Mouse (Mus musculus): ENCODE measurements around the gene Lrrc73. TPM values are rescaled to one million over a fixed set of nuclear protein-coding genes. Genes with fewer than 3 reads are reported as not detected.

Lrrc73 gene
- total RNA-seq, 2 experiments from 2014 or later = 0.38 to 0.66 TPM

GRCm38 (mm10) chr17:46258279-46259053 is 5.1 kb downstream of the Lrrc73 start:
- no peak for ATAC-seq (replicated peaks; ENCODE audit: low FRiP score, low TSS enrichment, poor library complexity, severe bottlenecking)

DNA sequence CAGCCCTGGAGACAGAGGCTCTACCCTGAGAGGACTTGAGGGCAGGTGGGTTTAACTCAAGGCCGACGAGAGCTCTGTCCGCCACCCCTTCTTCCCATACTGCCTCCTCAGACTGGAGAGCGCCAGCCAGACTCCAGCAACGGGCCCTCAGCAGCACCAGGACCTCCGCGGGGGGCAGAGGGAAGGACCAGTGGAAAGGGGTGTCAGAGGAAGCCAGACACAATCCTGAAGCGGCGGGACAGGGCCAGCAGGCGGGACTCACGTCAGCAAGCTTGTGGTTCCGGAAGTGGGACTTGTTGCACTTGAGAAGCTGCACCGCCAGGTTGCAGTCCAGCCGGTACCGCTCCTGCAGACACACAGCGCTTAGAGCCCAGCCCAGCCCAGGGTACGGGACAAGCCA is 6.3 kb downstream of the Lrrc73 start:
- no peak for ATAC-seq (replicated peaks; ENCODE audit: low FRiP score, low TSS enrichment, poor library complexity, severe bottlenecking)

- ATAC-seq (replicated peaks; ENCODE audit: low FRiP score, low TSS enrichment, poor library complexity, severe bottlenecking) = no peak
Measured at GRCm38 (mm10) chr17:46262201-46262694, 8.9 kb downstream of the Lrrc73 start.

DNA sequence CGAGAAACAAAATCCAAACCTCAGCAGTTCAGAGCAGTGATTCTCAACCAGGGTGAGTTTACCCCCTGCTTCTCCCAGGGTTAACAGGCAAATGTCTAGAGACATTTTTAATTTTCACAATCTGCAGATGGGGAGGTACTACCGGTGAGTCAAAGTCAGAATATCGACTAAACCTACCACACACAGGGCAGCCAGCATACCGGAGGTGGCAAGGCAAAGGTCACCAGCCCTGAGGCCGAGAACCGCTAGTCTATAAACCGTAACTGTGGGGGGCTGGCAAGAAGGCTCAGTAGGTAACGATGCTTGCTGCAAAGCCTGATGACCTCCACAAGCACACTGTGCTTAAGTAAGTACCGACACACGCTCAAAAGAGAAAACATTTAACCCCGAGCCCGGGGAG is 12.2 kb downstream of the Lrrc73 start:
- no peak for ATAC-seq (replicated peaks; ENCODE audit: low FRiP score, low TSS enrichment, poor library complexity, severe bottlenecking)

- ATAC-seq (replicated peaks; ENCODE audit: low FRiP score, low TSS enrichment, poor library complexity, severe bottlenecking) = peak; percentile 76
Measured at GRCm38 (mm10) chr17:46265918-46266618, 12.7 kb downstream of the Lrrc73 start.

DNA sequence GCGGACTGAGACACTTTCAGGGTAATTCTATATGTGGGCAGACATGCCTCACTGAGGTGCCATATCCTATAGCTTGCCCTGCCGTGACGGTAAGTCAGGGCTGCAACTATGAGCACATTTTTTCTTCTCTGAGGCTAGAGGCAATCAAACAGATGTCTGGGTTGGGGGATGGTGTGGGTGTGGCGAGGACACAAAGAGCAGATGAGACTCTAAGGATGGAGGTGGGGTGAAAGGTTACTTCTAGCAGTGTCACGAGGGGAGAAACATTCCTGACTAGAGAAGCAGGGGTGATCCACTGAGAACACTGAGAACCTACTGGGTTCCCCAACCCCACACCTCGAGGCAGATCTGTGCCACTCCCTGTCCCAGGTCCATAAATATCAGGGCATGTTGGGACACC is 13.7 kb downstream of the Lrrc73 start:
- ATAC-seq (replicated peaks; ENCODE audit: low FRiP score, low TSS enrichment, poor library complexity, severe bottlenecking) = no peak

DNA sequence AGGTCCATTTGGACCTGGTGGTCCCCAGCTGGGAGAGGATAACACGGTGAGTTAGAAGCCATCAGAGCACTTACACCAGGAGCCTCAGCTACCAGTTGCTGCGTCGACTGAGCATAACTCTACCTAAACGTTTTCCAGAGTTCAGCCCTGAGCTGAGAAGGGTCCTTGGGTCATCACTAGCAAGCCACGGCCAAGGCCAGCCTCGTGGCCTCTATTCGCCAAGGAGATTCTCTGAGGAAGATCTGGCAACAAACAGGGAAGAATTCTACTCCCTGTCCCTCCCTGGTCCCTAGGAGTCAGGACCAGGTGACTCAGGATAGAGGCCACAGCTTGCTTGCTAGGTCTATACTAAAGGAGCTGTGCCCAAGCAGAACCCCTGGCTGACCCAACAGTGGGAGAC is 14.2 kb downstream of the Lrrc73 start:
- no peak for ATAC-seq (replicated peaks; ENCODE audit: low FRiP score, low TSS enrichment, poor library complexity, severe bottlenecking)

DNA sequence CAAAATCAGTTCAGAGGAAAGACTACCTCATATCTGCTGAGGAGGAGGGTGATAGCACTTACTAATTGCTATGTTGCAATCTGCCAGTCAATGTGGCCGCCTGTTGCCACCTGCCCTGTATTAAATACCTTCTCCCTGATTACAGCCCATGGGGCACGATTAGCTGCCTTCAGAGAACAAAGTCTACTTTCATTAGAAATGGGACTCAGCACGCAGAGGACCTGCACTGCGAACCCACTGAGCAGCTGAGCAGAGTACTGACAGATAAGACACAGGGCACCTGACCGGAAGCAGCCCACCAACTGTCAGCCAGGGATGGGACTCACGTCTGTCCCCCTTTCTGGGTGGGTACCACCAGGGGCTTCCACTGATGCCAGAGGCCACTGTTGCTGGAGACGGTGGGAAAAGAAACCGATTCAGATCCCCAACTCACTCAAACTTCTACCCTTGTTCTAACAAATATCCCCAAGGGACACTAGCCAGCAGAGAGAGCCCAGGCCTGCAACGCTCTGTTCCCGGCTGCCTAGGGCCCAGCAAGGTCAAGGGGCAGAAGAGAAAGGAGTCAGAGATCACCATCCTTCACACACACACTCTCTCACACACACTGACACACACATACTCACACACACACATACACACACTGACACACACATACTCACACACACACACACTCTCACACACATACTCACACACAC is 14.8 kb downstream of the Lrrc73 start:
- ATAC-seq (replicated peaks; ENCODE audit: low FRiP score, low TSS enrichment, poor library complexity, severe bottlenecking) = no peak

- no peak for ATAC-seq (replicated peaks; ENCODE audit: low FRiP score, low TSS enrichment, poor library complexity, severe bottlenecking)
Measured at GRCm38 (mm10) chr17:46269771-46270534, 16.6 kb downstream of the Lrrc73 start.

DNA sequence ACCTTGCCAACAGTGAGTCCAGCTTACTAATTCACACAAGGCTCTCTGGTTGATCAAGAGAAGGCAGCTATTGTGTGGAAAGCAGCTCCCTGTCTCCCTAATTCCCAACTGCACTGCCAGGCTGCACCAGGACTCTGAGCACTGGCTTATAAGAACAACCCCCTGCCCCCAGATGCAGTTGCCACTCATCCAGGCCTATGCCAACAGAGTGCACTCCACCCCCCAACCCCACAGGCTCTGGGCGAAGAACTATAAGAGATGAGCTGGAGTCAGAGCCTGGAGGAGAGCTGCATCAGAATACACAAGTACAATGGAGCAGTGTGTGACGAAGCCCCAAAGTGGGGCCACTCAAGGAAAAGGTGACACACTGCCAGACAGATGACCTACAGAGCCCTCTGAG is 18.7 kb downstream of the Lrrc73 start:
- ATAC-seq (replicated peaks; ENCODE audit: low FRiP score, low TSS enrichment, poor library complexity, severe bottlenecking) = no peak

DNA sequence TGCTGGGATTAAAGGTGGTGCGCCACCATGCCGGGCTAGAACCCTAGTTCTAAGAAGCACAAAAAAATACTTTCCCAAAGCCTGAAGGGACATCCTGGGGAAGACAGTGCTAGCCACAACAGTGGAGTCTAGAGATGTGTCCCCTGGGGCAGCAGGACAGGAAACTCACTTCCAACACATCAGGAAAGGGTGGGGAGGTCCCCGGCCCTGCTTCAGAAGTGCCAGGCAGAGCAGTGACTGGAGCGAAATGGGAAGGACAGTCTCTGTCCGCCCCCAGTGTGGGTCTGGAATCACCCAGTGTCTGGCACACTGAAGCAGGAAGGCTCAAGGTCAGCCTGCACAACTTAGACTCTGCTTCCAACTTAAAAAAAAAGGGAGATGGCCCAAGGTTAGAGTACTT is 19.3 kb downstream of the Lrrc73 start:
- no peak for ATAC-seq (replicated peaks; ENCODE audit: low FRiP score, low TSS enrichment, poor library complexity, severe bottlenecking)

GRCm38 (mm10) chr17:46273803-46274236 is 20.5 kb downstream of the Lrrc73 start:
- no peak for ATAC-seq (replicated peaks; ENCODE audit: low FRiP score, low TSS enrichment, poor library complexity, severe bottlenecking)

GRCm38 (mm10) chr17:46274465-46274864 is 21.1 kb downstream of the Lrrc73 start:
- ATAC-seq (replicated peaks; ENCODE audit: low FRiP score, low TSS enrichment, poor library complexity, severe bottlenecking) = no peak

GRCm38 (mm10) chr17:46275034-46275433 is 21.7 kb downstream of the Lrrc73 start:
- ATAC-seq (replicated peaks; ENCODE audit: low FRiP score, low TSS enrichment, poor library complexity, severe bottlenecking) = no peak

DNA sequence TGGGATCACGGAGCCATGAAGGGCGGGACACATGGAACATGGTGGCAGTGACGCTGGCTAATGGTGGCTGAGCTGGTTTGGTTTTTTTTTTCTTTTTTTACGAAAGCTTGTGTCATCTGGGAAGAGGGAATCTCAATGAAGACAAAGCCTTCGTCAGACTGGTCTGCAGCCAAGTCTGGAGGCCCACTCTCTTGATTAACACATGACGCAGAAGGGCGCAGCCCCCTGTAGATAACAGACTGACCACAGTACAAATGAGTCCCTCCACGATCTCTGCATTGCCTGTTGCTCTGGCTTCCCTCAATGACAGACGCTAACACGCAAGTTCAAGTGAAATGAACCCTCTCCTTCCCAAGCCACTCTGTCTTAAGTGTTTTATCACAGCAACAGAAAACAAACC is 22.2 kb downstream of the Lrrc73 start:
- ATAC-seq (replicated peaks; ENCODE audit: low FRiP score, low TSS enrichment, poor library complexity, severe bottlenecking) = no peak

DNA sequence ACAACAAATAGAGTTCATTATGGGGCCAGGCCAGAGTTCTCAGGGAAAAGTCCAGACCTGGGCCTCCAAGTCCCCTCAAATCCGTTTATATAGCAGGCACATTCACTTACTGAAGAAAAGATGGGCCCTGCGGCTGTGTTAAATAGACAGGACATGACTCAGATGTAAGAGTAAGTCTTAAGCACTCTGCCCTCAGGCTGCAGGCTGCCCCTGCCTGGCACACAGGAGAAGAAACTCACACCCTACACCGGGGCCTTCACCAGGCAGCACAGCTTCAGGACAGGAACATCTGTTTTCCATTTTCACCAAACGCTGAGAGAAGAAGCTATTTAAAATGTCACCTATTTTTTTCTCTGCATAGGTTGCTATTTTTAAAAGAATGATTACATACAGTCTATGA is 24.3 kb downstream of the Lrrc73 start:
- no peak for ATAC-seq (replicated peaks; ENCODE audit: low FRiP score, low TSS enrichment, poor library complexity, severe bottlenecking)

DNA sequence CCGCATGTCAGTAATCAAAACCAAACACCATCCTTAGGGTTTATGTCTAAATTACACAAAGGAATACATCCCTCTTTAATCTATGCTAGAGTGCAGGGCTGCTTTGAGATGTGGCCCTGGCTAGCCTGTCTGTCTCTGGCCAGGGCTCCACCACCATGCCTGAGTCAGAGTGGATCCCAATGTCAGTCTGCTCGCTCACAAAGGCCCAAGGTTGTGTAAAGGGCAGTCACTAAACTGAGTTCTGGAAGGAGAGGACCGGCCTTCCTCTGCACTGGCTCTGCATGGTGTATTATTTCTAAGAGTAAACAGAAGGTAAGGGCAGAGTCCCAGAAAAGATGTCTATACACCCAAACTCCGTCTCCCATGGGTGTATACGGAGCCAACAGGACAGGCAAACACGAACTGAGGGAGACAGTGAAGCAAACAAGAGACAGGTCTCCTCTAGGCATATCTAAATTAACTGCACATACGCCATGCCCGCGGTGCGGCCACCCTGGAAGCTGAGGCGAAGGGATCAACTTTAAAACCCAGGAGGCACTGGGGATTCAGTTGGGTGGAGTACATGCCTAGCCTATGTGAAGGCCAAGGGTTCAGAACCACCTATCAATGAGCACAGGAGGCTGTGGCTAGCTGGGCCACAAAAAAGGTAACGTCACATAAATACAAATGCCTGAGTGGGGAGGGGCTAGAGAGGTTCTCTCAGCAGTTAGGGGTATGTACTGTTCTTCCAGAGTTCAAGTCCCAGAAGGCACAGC is 24.9 kb downstream of the Lrrc73 start:
- no peak for ATAC-seq (replicated peaks; ENCODE audit: low FRiP score, low TSS enrichment, poor library complexity, severe bottlenecking)

GRCm38 (mm10) chr17:46282483-46283123 is 29.3 kb downstream of the Lrrc73 start, which contains the start of gene Tjap1:
Gene Tjap1 (minus strand): TSS chr17:46283026.
- peak; percentile 88 for ATAC-seq (replicated peaks; ENCODE audit: low FRiP score, low TSS enrichment, poor library complexity, severe bottlenecking)

Data from megakaryocyte-erythroid progenitor cell, adult 5-6 weeks (primary cell).